Mouse (Mus musculus) heart, adult 2 months (tissue): ENCODE measurements at regions not wholly inside any gene's neighbourhood (a gene's known extent, or its start where the extent isn't known, plus 50 kb on each side); places are given as distances from the start of the nearest gene placed in this dataset.

Experiments
- CTCF ChIP-seq: fragments of 200-600 bp; IDR thresholded peaks from 2 replicates; pipeline ENCODE4 v1.8.1; 2022; ENCODE audit warnings: antibody characterized with exemption, mild to moderate bottlenecking, moderate library complexity
- POLR2A ChIP-seq: fragments of 200-500 bp; IDR thresholded peaks from 2 replicates; pipeline ENCODE4 v1.6.1; 2011; ENCODE audit warnings: mild to moderate bottlenecking, low read depth, low read length, control low read depth; ENCODE audit not compliant: insufficient read depth

DNA sequence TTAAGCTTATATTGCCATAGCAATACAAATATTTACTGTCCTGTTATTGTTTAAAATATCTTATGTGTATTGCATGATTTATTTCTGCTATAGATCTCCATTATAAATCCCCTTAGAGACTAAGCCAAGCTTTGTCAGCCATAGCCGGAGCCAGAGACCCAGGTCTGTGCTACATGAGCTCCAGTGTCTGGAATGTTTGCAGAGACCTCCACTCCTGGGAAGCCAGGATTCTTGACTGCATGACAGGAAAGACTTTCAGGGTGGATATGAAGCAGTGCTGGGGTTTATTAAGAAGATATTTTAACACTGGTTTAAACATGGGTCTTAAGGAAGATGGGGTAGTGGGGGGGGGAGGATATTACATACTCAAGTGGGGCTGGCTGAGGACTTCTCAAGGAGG lies 332.2 kb downstream of the Ankrd50 start:
- no peak for TF ChIP-seq CTCF
- TF ChIP-seq POLR2A, result no peak
